Mouse (Mus musculus) ES-E14 (cell line): ENCODE results near the gene Zfp354b. TPM values are rescaled to one million over a fixed set of nuclear protein-coding genes. Genes with fewer than 3 reads are reported as not detected.

Source experiments
- DNase-seq: peaks from one replicate; pipeline ENCODE4 v3.0.0-alpha.2; 2013; ENCODE audit warnings: low read depth, low spot score
- H3K27ac ChIP-seq: 2 replicates; pipeline ENCODE4 v1.5.1; 2012; ENCODE audit warnings: low read depth, mild to moderate bottlenecking, low read length, moderate library complexity, mixed read lengths; ENCODE audit not compliant: poor library complexity, insufficient read depth, severe bottlenecking
- H3K36me3 ChIP-seq: 2 replicates; pipeline ENCODE4 v1.6.1; 2012; ENCODE audit warnings: mild to moderate bottlenecking, low read length, moderate library complexity, mixed read lengths; ENCODE audit not compliant: control insufficient read depth, poor library complexity, insufficient read depth, severe bottlenecking
- H3K4me1 ChIP-seq, 2 experiments: fragments of 150-350 bp in 1 of 2; sonication (generic) in 1 of 2; 2 replicates each; pipeline ENCODE4 v1.6.1; 2012; ENCODE audit warnings: low read length in 2 of 2, mild to moderate bottlenecking in 1 of 2, mixed read lengths in 1 of 2; ENCODE audit not compliant: control insufficient read depth in 2 of 2, insufficient read depth in 2 of 2, poor library complexity in 1 of 2
- H3K4me3 ChIP-seq, 2 experiments: fragments of 150-350 bp in 1 of 2; sonication (generic) in 1 of 2; 2 replicates each; pipeline ENCODE4 v1.5.1; 2012; ENCODE audit warnings: low read length in 2 of 2, low read depth in 1 of 2, mild to moderate bottlenecking in 1 of 2, mixed read lengths in 1 of 2; ENCODE audit not compliant: insufficient read depth in 1 of 2, poor library complexity in 1 of 2, severe bottlenecking in 1 of 2
- H3K9ac ChIP-seq: 2 replicates; pipeline ENCODE4 v1.6.1; 2012; ENCODE audit warnings: low read depth, mild to moderate bottlenecking, low read length, mixed read lengths; ENCODE audit not compliant: poor library complexity, insufficient read depth, severe bottlenecking
- H3K9me3 ChIP-seq: fragments of 150-350 bp; sonication (generic); 2 replicates; pipeline ENCODE4 v1.6.1; 2012; ENCODE audit warnings: low read depth, mild to moderate bottlenecking, low read length; ENCODE audit not compliant: control insufficient read depth, insufficient read depth
- CHD2 ChIP-seq: IDR thresholded peaks from 2 replicates; pipeline ENCODE4 v1.6.1; 2014; ENCODE audit warnings: mild to moderate bottlenecking, low read depth, low read length, inconsistent platforms
- HCFC1 ChIP-seq: IDR thresholded peaks from 2 replicates; pipeline ENCODE4 v1.6.1; 2012; ENCODE audit warnings: low read length, inconsistent platforms, borderline replicate concordance; ENCODE audit not compliant: insufficient read depth
- MAFK ChIP-seq: IDR thresholded peaks from 2 replicates; pipeline ENCODE4 v1.6.1; 2014; ENCODE audit warnings: mild to moderate bottlenecking, low read depth, low read length, inconsistent platforms; ENCODE audit not compliant: insufficient read depth
- ZC3H11A ChIP-seq: IDR thresholded peaks from 2 replicates; pipeline ENCODE4 v1.6.1; 2012; ENCODE audit warnings: low read depth, mild to moderate bottlenecking, inconsistent platforms, low read length, borderline replicate concordance
- ZNF384 ChIP-seq: IDR thresholded peaks from 2 replicates; pipeline ENCODE4 v1.6.1; 2012; ENCODE audit warnings: low read depth, low read length, inconsistent platforms
- in situ Hi-C, 2 experiments: fragments of 600-800 bp; cut with MboI; formaldehyde crosslinking; loops; one replicate each; pipeline ENCODE4 v1.15.1; 2025; ENCODE audit warnings: low sequenced_read_pairs in 2 of 2, inconsistent platforms in 1 of 2; ENCODE audit not compliant: unreplicated experiment in 2 of 2
- total RNA-seq: library from RNA; depleted of rRNA; stranded (reverse); fragments of 300-350 nt; gene quantifications from 2 replicates; pipeline ENCODE4 v1.2.3, GENCODE M21; 2012; rRNA removed

Zfp354b gene
- total RNA-seq, 1 experiment: 1.0 TPM

GRCm38 (mm10) chr11:50878641-50879040 is 52.8 kb downstream of the Zfp354b start:
- no peaks in the 10 kb centered on the region for H3K9me3 ChIP-seq
- no peaks in the 10 kb centered on the region; a peak in 1 of 4 replicates for H3K4me1 ChIP-seq
- no peak overlapping the region for H3K27ac ChIP-seq
- H3K36me3 ChIP-seq: no peaks in the 10 kb centered on the region; the same call in 1 of the 2 replicates
- H3K4me3 ChIP-seq: no peak overlapping the region
- no peak for DNase-seq
- no peak overlapping the region for H3K9ac ChIP-seq
- TF ChIP-seq ZNF384 (no peak), ZC3H11A (no peak), HCFC1 (no peak), MAFK (no peak), CHD2 (no peak)
- in situ Hi-C loops: no loop called here

Other genes starting within 250 kb of the Zfp354b start
- 11.0 and 13.0 TPM in 2 replicates for gene Zfp354c, start 103.9 kb downstream of the Zfp354b start, total RNA-seq
- gene Zfp879, start 90.1 kb downstream of the Zfp354b start, total RNA-seq: 0.45 and 0.48 TPM in 2 replicates
- gene Grm6, start 80.9 kb downstream of the Zfp354b start, total RNA-seq: 0.71 and 0.74 TPM in 2 replicates
- 2.7 and 3.3 TPM in 2 replicates for gene Zfp454, start 44.0 kb downstream of the Zfp354b start, total RNA-seq
- 6.1 and 6.3 TPM in 2 replicates for gene Zfp2, start 15.5 kb downstream of the Zfp354b start, total RNA-seq
- gene 4933414I15Rik, start 12.1 kb upstream of the Zfp354b start, total RNA-seq: not detected in 2 replicates
- gene Prop1, start 22.1 kb upstream of the Zfp354b start, total RNA-seq: not detected in 2 replicates
- not detected in 2 replicates for gene Olfr1378, start 34.9 kb upstream of the Zfp354b start, total RNA-seq
- gene Olfr1377, start 50.3 kb upstream of the Zfp354b start, total RNA-seq: not detected in 2 replicates
- gene Olfr51, start 72.0 kb upstream of the Zfp354b start, total RNA-seq: not detected in 2 replicates
- gene Olfr54, start 82.6 kb upstream of the Zfp354b start, total RNA-seq: not detected in 2 replicates
- gene Olfr1375, start 116.5 kb upstream of the Zfp354b start, total RNA-seq: not detected in 2 replicates
- 6.6 and 7.1 TPM in 2 replicates for gene Zfp354a, start 127.6 kb upstream of the Zfp354b start, total RNA-seq